Mouse (Mus musculus): ENCODE measurements at regions not wholly inside any gene's neighbourhood (a gene's known extent, or its start where the extent isn't known, plus 50 kb on each side); places are given as distances from the start of the nearest gene placed in this dataset.

DNA sequence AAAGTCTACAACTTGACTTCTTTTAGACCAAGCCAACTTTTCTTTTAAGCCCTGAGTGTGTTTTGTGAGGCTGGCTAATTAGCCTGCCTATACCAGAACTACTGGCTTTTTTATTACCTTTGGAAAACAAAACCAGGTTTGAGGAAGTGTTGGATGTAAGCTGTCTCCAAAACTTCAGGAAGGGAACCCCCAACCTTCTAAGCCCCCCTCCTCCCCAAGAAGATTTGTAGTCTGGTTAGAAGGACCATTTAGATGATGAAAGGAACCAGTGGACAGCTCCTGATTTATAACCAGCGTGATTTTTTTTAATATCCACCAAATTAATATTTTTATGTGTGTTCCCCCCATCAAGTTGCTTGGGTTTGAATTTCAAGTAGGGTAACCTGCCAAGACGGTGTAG, 236.1 kb upstream of the Nfe2l3 start:
- Histone ChIP-seq H3K4me2 (ENCODE audit: low read depth) (no peak overlapping the region), H3K9ac (replicated peaks) (no peak overlapping the region), H3K27ac (no peak overlapping the region), H3K9me3 (ENCODE audit: control insufficient read depth, low read length) (no peaks in the 10 kb centered on the region), H3K27me3 (ENCODE audit: control insufficient read depth, insufficient read depth, low read length) (peaks cover 3% of the 10 kb centered on the region; the same call in 1 of the 2 replicates), H3K36me3 (replicated peaks; ENCODE audit: control insufficient read depth, insufficient read depth, low read depth) (no peaks in the 10 kb centered on the region), H3K4me3 (ENCODE audit: insufficient read depth in 1 of 2, low read depth in 2 of 2, low read length in 2 of 2) (no peak overlapping the region), H3K4me1 (replicated peaks; ENCODE audit: control insufficient read depth in 2 of 2, insufficient read depth in 2 of 2, low read length in 1 of 2) (peaks cover 0 to 4% of the 10 kb centered on the region in 2 experiments; a peak in 1 of 4 replicates)
- TF ChIP-seq EP300 (IDR thresholded peaks at IDR 0.05; ENCODE audit: low read depth) = no peak
- TF ChIP-seq CTCF (IDR thresholded peaks at IDR 0.05; ENCODE audit: low read depth) = no peak
- DNase-seq (ENCODE audit: low read depth in 3 of 3, low spot score in 3 of 3) (no peak), ATAC-seq (ENCODE audit: insufficient read depth) (no peak)
- WGBS (ENCODE audit: insufficient replicate concordance) = 65% methylated on average over 2 of the region's 2 CpGs

DNA sequence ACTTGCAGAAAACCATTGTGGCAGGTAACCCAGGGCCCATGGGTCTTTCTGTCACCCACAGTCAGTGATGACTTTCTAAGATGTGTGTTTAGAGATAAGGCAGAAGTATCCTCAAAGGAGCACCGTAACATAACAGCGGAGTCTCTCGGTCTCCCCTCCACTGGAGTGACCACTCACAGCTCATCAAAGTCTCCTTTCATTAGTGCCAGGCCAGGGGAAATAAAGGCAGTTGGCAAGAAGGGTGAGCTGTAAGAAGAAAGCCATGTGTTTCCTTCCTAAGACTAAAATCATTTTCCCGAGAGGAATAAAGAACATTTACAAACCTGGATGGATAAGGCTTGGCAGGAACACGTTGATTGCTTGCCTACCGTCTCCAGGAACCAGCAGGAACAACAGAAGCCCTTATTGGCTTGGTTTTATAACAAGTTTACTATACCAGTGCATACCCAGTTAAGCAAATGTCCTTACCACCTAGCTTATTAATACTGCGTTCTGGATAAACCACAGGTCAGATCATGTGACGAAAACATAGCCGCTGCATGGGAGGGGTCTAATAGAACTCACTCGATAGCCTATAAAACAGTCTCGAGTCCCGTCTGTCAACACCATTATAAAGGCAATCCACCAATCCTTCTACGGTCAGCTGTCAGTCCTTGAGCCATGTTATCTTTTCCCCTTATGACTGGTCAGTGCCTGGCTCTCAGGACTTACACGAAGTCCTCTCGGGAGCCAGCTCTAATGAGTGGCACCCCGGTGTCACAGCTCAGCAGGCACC, 235.3 kb upstream of the Nfe2l3 start:
- H3K9me3 ChIP-seq (ENCODE audit: control insufficient read depth, low read length) = no peaks in the 10 kb centered on the region
- H3K4me3 ChIP-seq (ENCODE audit: insufficient read depth in 1 of 2, low read depth in 2 of 2, low read length in 2 of 2) = no peak overlapping the region
- ATAC-seq (ENCODE audit: insufficient read depth) (no peak), DNase-seq (ENCODE audit: low read depth in 3 of 3, low spot score in 3 of 3) (no peak)
- H3K9ac ChIP-seq (replicated peaks) = no peak overlapping the region
- no peaks in the 10 kb centered on the region for H3K36me3 ChIP-seq (replicated peaks; ENCODE audit: control insufficient read depth, insufficient read depth, low read depth)
- no peak for TF ChIP-seq EP300 (IDR thresholded peaks at IDR 0.05; ENCODE audit: low read depth)
- no peak for TF ChIP-seq CTCF (IDR thresholded peaks at IDR 0.05; ENCODE audit: low read depth)
- H3K4me1 ChIP-seq (replicated peaks; ENCODE audit: control insufficient read depth in 2 of 2, insufficient read depth in 2 of 2, low read length in 1 of 2) = peaks cover 0 to 4% of the 10 kb centered on the region in 2 experiments; a peak in 1 of 4 replicates
- H3K27me3 ChIP-seq (ENCODE audit: control insufficient read depth, insufficient read depth, low read length) = peaks cover 3% of the 10 kb centered on the region; the same call in 1 of the 2 replicates
- WGBS (ENCODE audit: insufficient replicate concordance) = 60% methylated on average over 16 of the region's 16 CpGs
- no peak overlapping the region for H3K27ac ChIP-seq
- no peak overlapping the region for H3K4me2 ChIP-seq (ENCODE audit: low read depth)

DNA sequence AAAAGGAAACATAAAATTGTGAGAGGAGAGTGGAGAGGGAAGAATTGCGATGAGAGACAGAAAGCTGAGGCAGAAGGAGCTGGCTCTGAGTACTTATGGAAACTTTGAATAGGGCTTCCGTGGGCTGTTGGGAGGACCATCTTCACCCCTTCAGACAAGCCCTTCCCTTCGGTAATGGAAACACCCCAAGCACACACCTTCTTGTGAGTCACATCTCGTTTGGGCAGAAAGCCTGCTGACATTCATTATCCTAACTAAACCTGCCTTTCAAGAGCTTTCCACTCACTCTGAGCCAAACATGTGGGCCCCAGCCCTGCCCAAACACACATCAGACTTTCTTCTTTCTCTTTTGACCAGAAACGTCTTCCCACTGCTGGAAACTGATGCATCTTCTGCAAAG, 232.3 kb upstream of the Nfe2l3 start:
- WGBS (ENCODE audit: insufficient replicate concordance) = 43% methylated on average over 5 of the region's 5 CpGs
- Histone ChIP-seq H3K36me3 (replicated peaks; ENCODE audit: control insufficient read depth, insufficient read depth, low read depth) (no peaks in the 10 kb centered on the region), H3K9me3 (ENCODE audit: control insufficient read depth, low read length) (no peaks in the 10 kb centered on the region), H3K4me1 (replicated peaks; ENCODE audit: control insufficient read depth in 2 of 2, insufficient read depth in 2 of 2, low read length in 1 of 2) (no peaks in the 10 kb centered on the region), H3K27ac (no peak overlapping the region), H3K4me2 (ENCODE audit: low read depth) (no peak overlapping the region), H3K27me3 (ENCODE audit: control insufficient read depth, insufficient read depth, low read length) (no peaks in the 10 kb centered on the region), H3K4me3 (ENCODE audit: insufficient read depth in 1 of 2, low read depth in 2 of 2, low read length in 2 of 2) (no peak overlapping the region), H3K9ac (replicated peaks) (no peak overlapping the region)
- ATAC-seq (ENCODE audit: insufficient read depth) = no peak
- no peak for DNase-seq (ENCODE audit: low read depth in 3 of 3, low spot score in 3 of 3)
- TF ChIP-seq CTCF (IDR thresholded peaks at IDR 0.05; ENCODE audit: low read depth) = no peak
- TF ChIP-seq EP300 (IDR thresholded peaks at IDR 0.05; ENCODE audit: low read depth) = no peak

DNA sequence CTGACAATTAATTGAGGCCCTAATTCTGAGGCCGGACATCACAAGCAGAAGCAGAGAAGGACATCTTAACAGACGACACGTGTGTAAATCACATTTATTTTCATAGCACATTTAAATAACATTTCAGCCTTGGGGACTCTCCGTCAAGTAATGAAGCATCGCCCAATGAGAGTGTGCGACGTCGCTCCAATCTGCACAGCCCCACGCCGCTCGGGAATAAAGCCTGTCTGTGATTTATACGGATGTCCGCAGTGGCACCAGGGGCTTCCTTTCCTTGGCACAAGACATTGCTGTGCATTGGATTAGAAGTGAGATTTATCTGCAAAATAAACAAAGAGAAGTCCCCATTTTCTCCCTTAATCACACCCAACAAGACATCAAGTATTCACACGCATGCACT, 231.6 kb upstream of the Nfe2l3 start:
- H3K4me1 ChIP-seq (replicated peaks; ENCODE audit: control insufficient read depth in 2 of 2, insufficient read depth in 2 of 2, low read length in 1 of 2) = no peaks in the 10 kb centered on the region
- no peaks in the 10 kb centered on the region for H3K36me3 ChIP-seq (replicated peaks; ENCODE audit: control insufficient read depth, insufficient read depth, low read depth)
- WGBS (ENCODE audit: insufficient replicate concordance) = 78% methylated on average over 14 of the region's 14 CpGs
- no peak overlapping the region for H3K9ac ChIP-seq (replicated peaks)
- no peak overlapping the region for H3K4me3 ChIP-seq (ENCODE audit: insufficient read depth in 1 of 2, low read depth in 2 of 2, low read length in 2 of 2)
- H3K4me2 ChIP-seq (ENCODE audit: low read depth) = no peak overlapping the region
- TF ChIP-seq EP300 (IDR thresholded peaks at IDR 0.05; ENCODE audit: low read depth) (no peak), CTCF (IDR thresholded peaks at IDR 0.05; ENCODE audit: low read depth) (no peak)
- no peaks in the 10 kb centered on the region for H3K9me3 ChIP-seq (ENCODE audit: control insufficient read depth, low read length)
- no peaks in the 10 kb centered on the region for H3K27me3 ChIP-seq (ENCODE audit: control insufficient read depth, insufficient read depth, low read length)
- H3K27ac ChIP-seq = no peak overlapping the region
- no peak for DNase-seq (ENCODE audit: low read depth in 3 of 3, low spot score in 3 of 3)
- no peak for ATAC-seq (ENCODE audit: insufficient read depth)

DNA sequence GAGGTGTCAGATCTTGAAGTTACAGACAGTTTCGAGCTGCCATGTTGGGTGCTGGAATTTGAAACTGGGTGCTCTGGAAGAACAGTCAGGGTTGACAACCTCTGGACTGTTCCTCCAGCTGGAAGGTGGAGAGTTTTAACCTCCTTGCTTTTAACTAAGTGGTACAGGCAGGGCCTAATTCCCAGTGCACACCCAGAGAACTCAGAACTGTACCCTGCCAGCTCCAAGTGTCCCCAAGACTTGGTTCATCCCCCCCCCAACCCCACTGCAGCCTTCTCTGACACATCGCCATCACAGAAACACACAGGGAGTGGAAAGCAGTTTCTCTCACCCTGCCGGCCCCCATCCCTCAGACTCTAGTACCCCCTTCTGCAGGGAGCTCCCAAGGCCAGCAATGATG, 228.2 kb upstream of the Nfe2l3 start:
- ATAC-seq (ENCODE audit: insufficient read depth) (no peak), DNase-seq (ENCODE audit: low read depth in 3 of 3, low spot score in 3 of 3) (no peak)
- H3K4me1 ChIP-seq (replicated peaks; ENCODE audit: control insufficient read depth in 2 of 2, insufficient read depth in 2 of 2, low read length in 1 of 2) = no peaks in the 10 kb centered on the region
- no peak overlapping the region for H3K9ac ChIP-seq (replicated peaks)
- peaks cover 14% of the 10 kb centered on the region for H3K27me3 ChIP-seq (ENCODE audit: control insufficient read depth, insufficient read depth, low read length)
- H3K4me2 ChIP-seq (ENCODE audit: low read depth) = no peak overlapping the region
- TF ChIP-seq EP300 (IDR thresholded peaks at IDR 0.05; ENCODE audit: low read depth) (no peak), CTCF (IDR thresholded peaks at IDR 0.05; ENCODE audit: low read depth) (no peak)
- WGBS (ENCODE audit: insufficient replicate concordance) = 59% methylated on average over 3 of the region's 3 CpGs
- H3K9me3 ChIP-seq (ENCODE audit: control insufficient read depth, low read length) = no peaks in the 10 kb centered on the region
- H3K36me3 ChIP-seq (replicated peaks; ENCODE audit: control insufficient read depth, insufficient read depth, low read depth) = no peaks in the 10 kb centered on the region
- no peak overlapping the region for H3K27ac ChIP-seq
- no peak overlapping the region for H3K4me3 ChIP-seq (ENCODE audit: insufficient read depth in 1 of 2, low read depth in 2 of 2, low read length in 2 of 2)

Measured in liver, embryonic 14.5 days (tissue).